8 mouse cellular contexts compared by ENCODE assay signal in genomic region chr9:107338172-107338883, GRCm38 (mm10). TPM values are rescaled to one million over a fixed set of nuclear protein-coding genes. Genes with fewer than 3 reads are reported as not detected.
DNase-seq lines count a peak whose midpoint lies in the region; ATAC-seq and TF ChIP-seq lines count a peak whose summit lies in the region.

Gene Hemk1, minus strand, starts transcription at chr9:107338350.

- no peaks in the 10 kb centered on the region for H3K36me3 ChIP-seq in lung, embryonic 15.5 days

- peak; percentile 90 for DNase-seq in MN1 (ENCODE audit: low spot score)
- DNase-seq in cerebellum, adult 18-20 months: peak; percentile 74 to 81
- peak; percentile 89 for DNase-seq in forelimb bud, embryonic 11.5 days (ENCODE audit: low read depth, low spot score)
- DNase-seq in heart, postnatal 4 days: peak; percentile 83
- peak; percentile 59 to 82 for DNase-seq in layer of hippocampus, adult 8-10 months (ENCODE audit: low spot score in 2 of 2)
- peak; percentile 46 to 59 for DNase-seq in thymus, adult 18-20 months

- no peaks in the 10 kb centered on the region for H3K9me3 ChIP-seq in lung, embryonic 15.5 days

- peak within 1 kb of the TSS; percentile 48 for H3K4me3 ChIP-seq in lung, embryonic 15.5 days
- peak within 1 kb of the TSS; percentile 61 for H3K4me3 ChIP-seq in olfactory bulb, adult 2 months (ENCODE audit: insufficient read depth, low read depth, low read length)

- H3K4me1 ChIP-seq in lung, embryonic 15.5 days: peaks cover 19% of the 10 kb centered on the region
- H3K4me1 ChIP-seq in olfactory bulb, adult 2 months (ENCODE audit: control insufficient read depth, insufficient read depth, low read length): peaks cover 13% of the 10 kb centered on the region; the same call in 1 of the 2 replicates

- peak within 1 kb of the TSS; percentile 53; the same call in 1 of the 2 replicates for H3K27ac ChIP-seq in lung, embryonic 15.5 days
- H3K27ac ChIP-seq in olfactory bulb, adult 2 months (ENCODE audit: insufficient read depth, low read depth, low read length): peak within 1 kb of the TSS; percentile 86

- H3K27me3 ChIP-seq in lung, embryonic 15.5 days: peaks cover 16% of the 10 kb centered on the region; the same call in 1 of the 2 replicates

- 3% methylated on average over 30 of the region's 30 CpGs for WGBS in lung, embryonic 15.5 days
- WGBS in olfactory bulb, adult 2 months: 2% methylated on average over 30 of the region's 30 CpGs

- ATAC-seq in lung, embryonic 15.5 days (ENCODE audit: borderline replicate concordance, extremely low read depth, low FRiP score, low TSS enrichment): peak; percentile 68; the same call in 1 of the 2 replicates

- H3K4me2 ChIP-seq in lung, embryonic 15.5 days: peak within 1 kb of the TSS; percentile 88

- TF ChIP-seq POLR2A in olfactory bulb, adult 2 months (IDR thresholded peaks at IDR 0.05; ENCODE audit: insufficient read depth, low read depth, low read length): peak; percentile 68

- TF ChIP-seq CTCF in olfactory bulb, adult 2 months (IDR thresholded peaks at IDR 0.05; ENCODE audit: insufficient read depth, low read depth, low read length): no peak

- peak within 1 kb of the TSS; percentile 47 for H3K9ac ChIP-seq in lung, embryonic 15.5 days

RNA-seq across cellular contexts. Expression of gene Hemk1, which starts in this region (rescaled TPM):
- 10 to 100 TPM; 13.0 to 15.0 TPM for total RNA-seq in heart, postnatal 4 days (2021)
- total RNA-seq in layer of hippocampus, adult 8-10 months (2022): 10 to 100 TPM; 15.6 to 20.6 (median 18.5) TPM
- 9.7 and 11.4 TPM in 2 replicates for polyA plus RNA-seq in lung, embryonic 15.5 days (2015; fragmentation: Nextera tagmentation; extraction: Ambion mirVana)
- polyA plus RNA-seq in olfactory bulb, adult 2 months (2012; ENCODE audit: insufficient read depth, insufficient read length, low replicate concordance, missing spikeins): not detected in 2 replicates

Comparison
In these comparisons a context has a peak if more than half of its experiments do, and no peak if none do; other contexts are left out.
1. Peak in every context shown above with its lines: DNase-seq, ATAC-seq, H3K4me3 ChIP-seq and H3K27ac ChIP-seq.
2. RNA of gene Hemk1 (polyA plus RNA-seq): 9.7 to 11.4 TPM in lung, embryonic 15.5 days; not detected in olfactory bulb, adult 2 months; every median in the first group is over 10 times any median in the second.